In genomic region chr19:41952287-41952686, GRCm38 (mm10) we compare ENCODE assay signal across 12 mouse cellular contexts. TPM values are rescaled to one million over a fixed set of nuclear protein-coding genes. Genes with fewer than 3 reads are reported as not detected.
DNase-seq lines count a peak whose midpoint lies in the region; ATAC-seq and TF ChIP-seq lines count a peak whose summit lies in the region.
"Had no signal": no experiment of that assay in that cellular context is flagged by ENCODE, and none has a peak within 500 bp of the region (broad histone marks: within the 10 kb centered on the region; RNA-seq: fewer than 3 reads in every experiment).

No protein-coding gene starts in this region.

- no peak for TF ChIP-seq EP300 in liver, postnatal 0 days (IDR thresholded peaks at IDR 0.05; ENCODE audit: low read depth)

- 86% methylated on average over 4 of the region's 4 CpGs for WGBS in forebrain, postnatal 0 days
- 81% methylated on average over 4 of the region's 4 CpGs for WGBS in forebrain, embryonic 16.5 days
- 86% methylated on average over 4 of the region's 4 CpGs for WGBS in liver, embryonic 11.5 days
- 78% methylated on average over 4 of the region's 4 CpGs for WGBS in liver, postnatal 0 days (ENCODE audit: insufficient replicate concordance)

- peaks cover 78% of the 10 kb centered on the region for H3K36me3 ChIP-seq in forebrain, postnatal 0 days (ENCODE audit: insufficient read depth)
- peaks cover 25% of the 10 kb centered on the region for H3K36me3 ChIP-seq in forebrain, embryonic 16.5 days (ENCODE audit: control insufficient read depth, insufficient read depth)
- H3K36me3 ChIP-seq in liver, embryonic 11.5 days (ENCODE audit: control insufficient read depth, insufficient read depth, low read length) = peaks cover 55% of the 10 kb centered on the region
- H3K36me3 ChIP-seq in liver, postnatal 0 days (replicated peaks; ENCODE audit: insufficient read depth, low read length) = peaks cover 89% of the 10 kb centered on the region

- H3K4me2 ChIP-seq in forebrain, postnatal 0 days (ENCODE audit: low read depth) = no peak overlapping the region
- no peak overlapping the region for H3K4me2 ChIP-seq in forebrain, embryonic 16.5 days (ENCODE audit: low read length)
- no peak overlapping the region for H3K4me2 ChIP-seq in liver, embryonic 11.5 days
- no peak overlapping the region for H3K4me2 ChIP-seq in liver, postnatal 0 days (ENCODE audit: low read depth, low read length)
- H3K4me2 ChIP-seq: hindbrain, embryonic 13.5 days; liver, embryonic 15.5 days; neural tube, embryonic 12.5 days; stomach, embryonic 15.5 days had no signal

- H3K9me3 ChIP-seq in forebrain, postnatal 0 days (ENCODE audit: low read length) = no peaks in the 10 kb centered on the region
- no peaks in the 10 kb centered on the region for H3K9me3 ChIP-seq in forebrain, embryonic 16.5 days (ENCODE audit: control insufficient read depth, low read length)
- H3K9me3 ChIP-seq in liver, embryonic 11.5 days (ENCODE audit: control insufficient read depth, low read length) = no peaks in the 10 kb centered on the region
- no peaks in the 10 kb centered on the region for H3K9me3 ChIP-seq in liver, postnatal 0 days (ENCODE audit: low read length)
- H3K9me3 ChIP-seq: hindbrain, embryonic 13.5 days; liver, embryonic 15.5 days; neural tube, embryonic 12.5 days; stomach, embryonic 15.5 days had no signal

- no peaks in the 10 kb centered on the region for H3K27me3 ChIP-seq in forebrain, postnatal 0 days (ENCODE audit: insufficient read depth, low read length)
- H3K27me3 ChIP-seq in forebrain, embryonic 16.5 days (replicated peaks; ENCODE audit: control insufficient read depth, insufficient read depth, low read length) = no peaks in the 10 kb centered on the region
- no peaks in the 10 kb centered on the region for H3K27me3 ChIP-seq in liver, embryonic 11.5 days (replicated peaks; ENCODE audit: control insufficient read depth, insufficient read depth, low read length)
- no peaks in the 10 kb centered on the region for H3K27me3 ChIP-seq in liver, postnatal 0 days (ENCODE audit: insufficient read depth, low read length)
- H3K27me3 ChIP-seq: hindbrain, embryonic 13.5 days; liver, embryonic 15.5 days; neural tube, embryonic 12.5 days; stomach, embryonic 15.5 days had no signal

- H3K9ac ChIP-seq in forebrain, postnatal 0 days = no peak overlapping the region
- no peak overlapping the region for H3K9ac ChIP-seq in forebrain, embryonic 16.5 days (replicated peaks; ENCODE audit: low read depth, low read length)
- H3K9ac ChIP-seq in liver, embryonic 11.5 days (ENCODE audit: low read depth, low read length) = no peak overlapping the region
- H3K9ac ChIP-seq in liver, postnatal 0 days (replicated peaks) = no peak overlapping the region
- H3K9ac ChIP-seq: hindbrain, embryonic 13.5 days; liver, embryonic 15.5 days; neural tube, embryonic 12.5 days; stomach, embryonic 15.5 days had no signal

- peak; percentile 52; the same call in 1 of the 2 replicates for TF ChIP-seq CTCF in forebrain, postnatal 0 days (IDR thresholded peaks at IDR 0.05; ENCODE audit: low read depth)
- TF ChIP-seq CTCF in liver, postnatal 0 days (IDR thresholded peaks at IDR 0.05; ENCODE audit: low read depth) = peak; percentile 64

- no peak overlapping the region for H3K27ac ChIP-seq in forebrain, postnatal 0 days (ENCODE audit: low read depth, low read length)
- H3K27ac ChIP-seq in forebrain, embryonic 16.5 days (ENCODE audit: low read length) = no peak overlapping the region
- H3K27ac ChIP-seq in liver, embryonic 11.5 days (ENCODE audit: low read depth, low read length) = no peak overlapping the region
- H3K27ac ChIP-seq in liver, postnatal 0 days (ENCODE audit: low read depth) = no peak overlapping the region
- H3K27ac ChIP-seq: hindbrain, embryonic 13.5 days; liver, embryonic 15.5 days; neural tube, embryonic 12.5 days; stomach, embryonic 15.5 days had no signal

- H3K4me3 ChIP-seq in forebrain, postnatal 0 days (ENCODE audit: low read depth, low read length) = no peak overlapping the region
- H3K4me3 ChIP-seq in forebrain, embryonic 16.5 days (replicated peaks; ENCODE audit: low read length) = no peak overlapping the region
- no peak overlapping the region for H3K4me3 ChIP-seq in liver, embryonic 11.5 days (ENCODE audit: low read depth, low read length)
- no peak overlapping the region for H3K4me3 ChIP-seq in liver, postnatal 0 days (ENCODE audit: low read depth, low read length)
- H3K4me3 ChIP-seq: hindbrain, embryonic 13.5 days; liver, embryonic 15.5 days; neural tube, embryonic 12.5 days; stomach, embryonic 15.5 days had no signal

- H3K4me1 ChIP-seq in forebrain, postnatal 0 days (ENCODE audit: insufficient read depth) = no peaks in the 10 kb centered on the region
- no peaks in the 10 kb centered on the region for H3K4me1 ChIP-seq in forebrain, embryonic 16.5 days (replicated peaks; ENCODE audit: control insufficient read depth, insufficient read depth, low read length)
- no peaks in the 10 kb centered on the region for H3K4me1 ChIP-seq in liver, embryonic 11.5 days (replicated peaks; ENCODE audit: control insufficient read depth, insufficient read depth, low read length)
- H3K4me1 ChIP-seq in liver, postnatal 0 days (ENCODE audit: insufficient read depth) = no peaks in the 10 kb centered on the region
- H3K4me1 ChIP-seq: hindbrain, embryonic 13.5 days; liver, embryonic 15.5 days; neural tube, embryonic 12.5 days; stomach, embryonic 15.5 days had no signal

- peak; percentile 30 for DNase-seq in forebrain, postnatal 0 days
- DNase-seq in liver, embryonic 11.5 days (ENCODE audit: low spot score) = no peak
- DNase-seq in liver (no peak), MEL-GATA-1-ER (ENCODE audit: extremely low read depth, low read depth) (peak; percentile 23)
- DNase-seq in liver, postnatal 0 days = no peak
- DNase-seq in urinary bladder, postnatal 4 days (ENCODE audit: low spot score in 2 of 2) = no peak
- DNase-seq in cerebellum, adult 9-11 months = no peak

- ATAC-seq in forebrain, postnatal 0 days = peak; percentile 54
- no peak for ATAC-seq in forebrain, embryonic 16.5 days
- 0 out of 2 replicates have a peak, but pooled peaks have one; percentile 20 for ATAC-seq in liver, embryonic 11.5 days (replicated peaks; ENCODE audit: low FRiP score)
- no peak for ATAC-seq in liver, postnatal 0 days

RNA-seq across cellular contexts. Expression of gene Zdhhc16, which starts 19.0 kb away (rescaled TPM):
- total RNA-seq in forebrain, postnatal 0 days (2014; rRNA removed) = 53.3 and 58.6 TPM in 2 replicates
- polyA plus RNA-seq in forebrain, postnatal 0 days (2015; fragmentation: Nextera tagmentation; extraction: Ambion mirVana) = 96.8 and 97.4 TPM in 2 replicates
- polyA plus RNA-seq in forebrain, embryonic 16.5 days (2015; fragmentation: Nextera tagmentation; extraction: Ambion mirVana) = 90.2 and 99.3 TPM in 2 replicates
- polyA plus RNA-seq in liver, embryonic 11.5 days (2014; fragmentation: Nextera tagmentation; extraction: Ambion mirVana) = 58.9 and 63.0 TPM in 2 replicates
- polyA plus RNA-seq in liver, postnatal 0 days (2015; fragmentation: Nextera tagmentation; extraction: Ambion mirVana) = 22.6 and 24.9 TPM in 2 replicates

RNA-seq across cellular contexts. Expression of gene Exosc1, which starts 19.1 kb away (rescaled TPM):
- 29.6 and 33.3 TPM in 2 replicates for total RNA-seq in forebrain, postnatal 0 days (2014; rRNA removed)
- polyA plus RNA-seq in forebrain, postnatal 0 days (2015; fragmentation: Nextera tagmentation; extraction: Ambion mirVana) = 69.4 and 71.0 TPM in 2 replicates
- polyA plus RNA-seq in forebrain, embryonic 16.5 days (2015; fragmentation: Nextera tagmentation; extraction: Ambion mirVana) = 71.0 and 72.3 TPM in 2 replicates
- polyA plus RNA-seq in liver, embryonic 11.5 days (2014; fragmentation: Nextera tagmentation; extraction: Ambion mirVana) = 101 and 109 TPM in 2 replicates
- polyA plus RNA-seq in liver, postnatal 0 days (2015; fragmentation: Nextera tagmentation; extraction: Ambion mirVana) = 31.3 and 34.5 TPM in 2 replicates

RNA-seq across cellular contexts. Expression of gene Mms19, which starts 28.7 kb away (rescaled TPM):
- total RNA-seq in forebrain, postnatal 0 days (2014; rRNA removed) = 42.2 and 66.5 TPM in 2 replicates
- 17.4 and 25.8 TPM in 2 replicates for polyA plus RNA-seq in forebrain, postnatal 0 days (2015; fragmentation: Nextera tagmentation; extraction: Ambion mirVana)
- polyA plus RNA-seq in forebrain, embryonic 16.5 days (2015; fragmentation: Nextera tagmentation; extraction: Ambion mirVana) = 35.0 and 39.4 TPM in 2 replicates
- polyA plus RNA-seq in liver, embryonic 11.5 days (2014; fragmentation: Nextera tagmentation; extraction: Ambion mirVana) = 27.9 and 29.1 TPM in 2 replicates
- polyA plus RNA-seq in liver, postnatal 0 days (2015; fragmentation: Nextera tagmentation; extraction: Ambion mirVana) = 7.3 and 9.2 TPM in 2 replicates

RNA-seq across cellular contexts. Expression of gene Ubtd1, which starts 29.3 kb away (rescaled TPM):
- total RNA-seq in forebrain, postnatal 0 days (2014; rRNA removed) = 18.7 and 22.2 TPM in 2 replicates
- polyA plus RNA-seq in forebrain, postnatal 0 days (2015; fragmentation: Nextera tagmentation; extraction: Ambion mirVana) = 12.2 and 13.3 TPM in 2 replicates
- 8.0 and 8.7 TPM in 2 replicates for polyA plus RNA-seq in forebrain, embryonic 16.5 days (2015; fragmentation: Nextera tagmentation; extraction: Ambion mirVana)
- polyA plus RNA-seq in liver, embryonic 11.5 days (2014; fragmentation: Nextera tagmentation; extraction: Ambion mirVana) = 6.7 and 7.3 TPM in 2 replicates
- 6.9 and 9.0 TPM in 2 replicates for polyA plus RNA-seq in liver, postnatal 0 days (2015; fragmentation: Nextera tagmentation; extraction: Ambion mirVana)

RNA-seq across cellular contexts. Expression of gene Pgam1, which starts 40.6 kb away (rescaled TPM):
- 400 and 416 TPM in 2 replicates for total RNA-seq in forebrain, postnatal 0 days (2014; rRNA removed)
- polyA plus RNA-seq in forebrain, postnatal 0 days (2015; fragmentation: Nextera tagmentation; extraction: Ambion mirVana) = 501 and 537 TPM in 2 replicates
- polyA plus RNA-seq in forebrain, embryonic 16.5 days (2015; fragmentation: Nextera tagmentation; extraction: Ambion mirVana) = 480 and 488 TPM in 2 replicates
- 871 and 874 TPM in 2 replicates for polyA plus RNA-seq in liver, embryonic 11.5 days (2014; fragmentation: Nextera tagmentation; extraction: Ambion mirVana)
- 153 and 183 TPM in 2 replicates for polyA plus RNA-seq in liver, postnatal 0 days (2015; fragmentation: Nextera tagmentation; extraction: Ambion mirVana)

Comparison
In these comparisons a context has a peak if more than half of its experiments do, and no peak if none do; other contexts are left out.
1. ATAC-seq: peak in forebrain, postnatal 0 days (single experiment) and liver, embryonic 11.5 days (single experiment); none in forebrain, embryonic 16.5 days (single experiment) and liver, postnatal 0 days (single experiment).
2. DNase-seq: peak in forebrain, postnatal 0 days (single experiment) and MEL-GATA-1-ER (single experiment); none in liver, embryonic 11.5 days (single experiment), liver (single experiment), liver, postnatal 0 days (single experiment), urinary bladder, postnatal 4 days (0 of 2) and cerebellum, adult 9-11 months (single experiment).